Mouse (Mus musculus): Measurements from ENCODE around the gene Aoc3. TPM values are rescaled to one million over a fixed set of nuclear protein-coding genes. Genes with fewer than 3 reads are reported as not detected.

Aoc3 gene
- polyA plus RNA-seq, 1 experiment from 2014 or later = 0.94 TPM

- Histone ChIP-seq H3K36me3 (no peaks in the 10 kb centered on the region), H3K27me3 (no peaks in the 10 kb centered on the region), H3K9me3 (replicated peaks) (no peaks in the 10 kb centered on the region), H3K9ac (no peak overlapping the region), H3K4me2 (replicated peaks) (no peak overlapping the region), H3K4me3 (replicated peaks) (no peak overlapping the region), H3K4me1 (0 out of 2 replicates have a peak, but pooled peaks cover 3% of the 10 kb centered on the region), H3K27ac (replicated peaks) (no peak overlapping the region)
- WGBS = 49% methylated on average over 3 of the region's 3 CpGs
- 0 out of 2 replicates have a peak, but pooled peaks have one; percentile 4 for ATAC-seq (ENCODE audit: insufficient number of reproducible peaks, low FRiP score, low TSS enrichment, low read depth)
Observed at GRCm38 (mm10) chr11:101351721-101352111, 21.3 kb downstream of the Aoc3 start.

GRCm38 (mm10) chr11:101353436-101353835 is 23.0 kb downstream of the Aoc3 start:
- Histone ChIP-seq H3K27me3 (no peaks in the 10 kb centered on the region), H3K27ac (replicated peaks) (no peak overlapping the region), H3K4me2 (replicated peaks) (no peak overlapping the region), H3K4me3 (replicated peaks) (no peak overlapping the region), H3K9me3 (replicated peaks) (no peaks in the 10 kb centered on the region), H3K36me3 (no peaks in the 10 kb centered on the region), H3K4me1 (0 out of 2 replicates have a peak, but pooled peaks cover 3% of the 10 kb centered on the region), H3K9ac (no peak overlapping the region)
- 85% methylated on average over 12 of the region's 12 CpGs for WGBS
- no peak for ATAC-seq (ENCODE audit: insufficient number of reproducible peaks, low FRiP score, low TSS enrichment, low read depth)

- H3K9me3 ChIP-seq (replicated peaks) = no peaks in the 10 kb centered on the region
- no peak for ATAC-seq (ENCODE audit: insufficient number of reproducible peaks, low FRiP score, low TSS enrichment, low read depth)
- H3K36me3 ChIP-seq = no peaks in the 10 kb centered on the region
- no peak overlapping the region for H3K4me3 ChIP-seq (replicated peaks)
- no peaks in the 10 kb centered on the region for H3K27me3 ChIP-seq
- H3K4me1 ChIP-seq = no peaks in the 10 kb centered on the region
- no peak overlapping the region for H3K4me2 ChIP-seq (replicated peaks)
- no peak overlapping the region for H3K27ac ChIP-seq (replicated peaks)
- WGBS = 80% methylated on average over 5 of the region's 5 CpGs
- no peak overlapping the region for H3K9ac ChIP-seq
Observed at GRCm38 (mm10) chr11:101354438-101355010, 24.1 kb downstream of the Aoc3 start.

- 83% methylated on average over 2 of the region's 2 CpGs for WGBS
- no peaks in the 10 kb centered on the region for H3K36me3 ChIP-seq
- H3K4me3 ChIP-seq (replicated peaks) = no peak overlapping the region
- no peak overlapping the region for H3K27ac ChIP-seq (replicated peaks)
- no peaks in the 10 kb centered on the region for H3K4me1 ChIP-seq
- H3K27me3 ChIP-seq = no peaks in the 10 kb centered on the region
- no peak overlapping the region for H3K4me2 ChIP-seq (replicated peaks)
- no peaks in the 10 kb centered on the region for H3K9me3 ChIP-seq (replicated peaks)
- H3K9ac ChIP-seq = no peak overlapping the region
- no peak for ATAC-seq (ENCODE audit: insufficient number of reproducible peaks, low FRiP score, low TSS enrichment, low read depth)
Observed at GRCm38 (mm10) chr11:101355916-101356315, 25.5 kb downstream of the Aoc3 start.

- Histone ChIP-seq H3K4me3 (replicated peaks) (no peak overlapping the region), H3K9ac (no peak overlapping the region), H3K4me2 (replicated peaks) (no peak overlapping the region), H3K9me3 (replicated peaks) (no peaks in the 10 kb centered on the region), H3K27me3 (no peaks in the 10 kb centered on the region), H3K27ac (replicated peaks) (no peak overlapping the region), H3K4me1 (no peaks in the 10 kb centered on the region), H3K36me3 (no peaks in the 10 kb centered on the region)
- WGBS = 76% methylated on average over 3 of the region's 3 CpGs
- no peak for ATAC-seq (ENCODE audit: insufficient number of reproducible peaks, low FRiP score, low TSS enrichment, low read depth)
Observed at GRCm38 (mm10) chr11:101357505-101358182, 27.2 kb downstream of the Aoc3 start.

GRCm38 (mm10) chr11:101359776-101360175 is 29.4 kb downstream of the Aoc3 start:
- Histone ChIP-seq H3K9ac (no peak overlapping the region), H3K27ac (replicated peaks) (no peak overlapping the region; the same call in 1 of the 2 replicates)
- 64% methylated on average over 9 of the region's 9 CpGs for WGBS

GRCm38 (mm10) chr11:101360651-101361113 is 30.3 kb downstream of the Aoc3 start:
- Histone ChIP-seq H3K4me1 (no peaks in the 10 kb centered on the region), H3K36me3 (no peaks in the 10 kb centered on the region), H3K27me3 (no peaks in the 10 kb centered on the region), H3K4me3 (replicated peaks) (no peak overlapping the region), H3K4me2 (replicated peaks) (no peak overlapping the region), H3K9ac (no peak overlapping the region), H3K27ac (replicated peaks) (no peak overlapping the region; the same call in 1 of the 2 replicates), H3K9me3 (replicated peaks) (no peaks in the 10 kb centered on the region)
- 44% methylated on average over 3 of the region's 3 CpGs for WGBS
- no peak for ATAC-seq (ENCODE audit: insufficient number of reproducible peaks, low FRiP score, low TSS enrichment, low read depth)

More at GRCm38 (mm10) chr11:101359776-101360175, 29.4 kb downstream of the Aoc3 start:
- no peak overlapping the region for H3K4me3 ChIP-seq (replicated peaks)
- H3K36me3 ChIP-seq = no peaks in the 10 kb centered on the region
- no peak for ATAC-seq (ENCODE audit: insufficient number of reproducible peaks, low FRiP score, low TSS enrichment, low read depth)
- no peak overlapping the region for H3K4me2 ChIP-seq (replicated peaks)
- no peaks in the 10 kb centered on the region for H3K27me3 ChIP-seq
- no peaks in the 10 kb centered on the region for H3K9me3 ChIP-seq (replicated peaks)
- H3K4me1 ChIP-seq = no peaks in the 10 kb centered on the region

- Histone ChIP-seq H3K4me2 (replicated peaks) (no peak overlapping the region), H3K36me3 (no peaks in the 10 kb centered on the region), H3K27ac (replicated peaks) (no peak overlapping the region), H3K4me3 (replicated peaks) (no peak overlapping the region), H3K27me3 (no peaks in the 10 kb centered on the region), H3K9ac (no peak overlapping the region), H3K4me1 (no peaks in the 10 kb centered on the region), H3K9me3 (replicated peaks) (no peaks in the 10 kb centered on the region)
- WGBS = 83% methylated on average over 5 of the region's 5 CpGs
- no peak for ATAC-seq (ENCODE audit: insufficient number of reproducible peaks, low FRiP score, low TSS enrichment, low read depth)
Observed at GRCm38 (mm10) chr11:101364531-101364931, 34.1 kb downstream of the Aoc3 start.

- no peaks in the 10 kb centered on the region for H3K27me3 ChIP-seq
- 85% methylated on average over 8 of the region's 8 CpGs for WGBS
- no peak within 1 kb of the TSS for H3K27ac ChIP-seq (replicated peaks)
- no peak within 1 kb of the TSS for H3K9ac ChIP-seq
- ATAC-seq (ENCODE audit: insufficient number of reproducible peaks, low FRiP score, low TSS enrichment, low read depth) = no peak
- H3K9me3 ChIP-seq (replicated peaks) = no peaks in the 10 kb centered on the region
- H3K4me1 ChIP-seq = no peaks in the 10 kb centered on the region
- H3K36me3 ChIP-seq = no peaks in the 10 kb centered on the region
- H3K4me2 ChIP-seq (replicated peaks) = no peak within 1 kb of the TSS
- H3K4me3 ChIP-seq (replicated peaks) = no peak within 1 kb of the TSS
Observed at GRCm38 (mm10) chr11:101367326-101367935, 37.0 kb downstream of the Aoc3 start, which contains the start of gene G6pc. Gene G6pc (plus strand): TSS chr11:101367561.

- no peaks in the 10 kb centered on the region for H3K27me3 ChIP-seq
- ATAC-seq (ENCODE audit: insufficient number of reproducible peaks, low FRiP score, low TSS enrichment, low read depth) = no peak
- H3K4me3 ChIP-seq (replicated peaks) = no peak overlapping the region
- WGBS = 73% methylated on average over 5 of the region's 5 CpGs
- no peaks in the 10 kb centered on the region for H3K4me1 ChIP-seq
- H3K36me3 ChIP-seq = no peaks in the 10 kb centered on the region
- H3K9me3 ChIP-seq (replicated peaks) = no peaks in the 10 kb centered on the region
- no peak overlapping the region for H3K4me2 ChIP-seq (replicated peaks)
- no peak overlapping the region for H3K9ac ChIP-seq
- H3K27ac ChIP-seq (replicated peaks) = no peak overlapping the region
Observed at GRCm38 (mm10) chr11:101370141-101370540, 39.7 kb downstream of the Aoc3 start.

GRCm38 (mm10) chr11:101374421-101374938 is 44.1 kb downstream of the Aoc3 start:
- H3K27me3 ChIP-seq = no peaks in the 10 kb centered on the region
- WGBS = 60% methylated on average over 7 of the region's 7 CpGs
- H3K36me3 ChIP-seq = no peaks in the 10 kb centered on the region
- no peak overlapping the region for H3K9ac ChIP-seq
- no peaks in the 10 kb centered on the region for H3K4me1 ChIP-seq
- H3K4me3 ChIP-seq (replicated peaks) = no peak overlapping the region
- no peak overlapping the region for H3K4me2 ChIP-seq (replicated peaks)
- no peak for ATAC-seq (ENCODE audit: insufficient number of reproducible peaks, low FRiP score, low TSS enrichment, low read depth)
- no peak overlapping the region for H3K27ac ChIP-seq (replicated peaks)
- no peaks in the 10 kb centered on the region for H3K9me3 ChIP-seq (replicated peaks)

Data from embryonic facial prominence, embryonic 15.5 days (tissue).